In the genomic region with DNA sequence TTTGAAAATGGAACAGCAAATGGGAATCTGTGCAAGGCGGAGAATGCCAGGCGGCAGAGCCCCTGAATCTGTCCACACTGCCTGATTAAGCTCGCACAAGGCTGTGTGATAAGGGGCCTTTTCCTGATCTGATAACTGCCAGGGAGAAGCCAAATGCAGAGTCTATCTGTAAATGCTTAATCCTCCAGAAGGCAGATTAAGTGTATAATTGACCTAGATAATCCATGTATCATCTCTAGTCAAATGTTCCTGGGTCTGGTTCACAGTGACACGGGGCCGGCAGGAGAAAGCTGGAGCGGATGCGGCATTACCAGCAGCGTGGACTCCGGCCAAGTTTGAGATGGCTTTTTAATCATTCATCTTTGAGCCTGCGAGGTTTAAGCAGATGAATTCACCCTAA, we compare ENCODE assay signal across 17 mouse cellular contexts. TPM values are rescaled to one million over a fixed set of nuclear protein-coding genes. Genes with fewer than 3 reads are reported as not detected.
DNase-seq lines count a peak whose midpoint lies in the region; ATAC-seq lines count a peak whose summit lies in the region.
"Had no signal": no experiment of that assay in that cellular context is flagged by ENCODE, and none has a peak within 500 bp of the region (broad histone marks: within the 10 kb centered on the region; RNA-seq: fewer than 3 reads in every experiment).

No protein-coding gene starts in this region.

- intact Hi-C loops in left cerebral cortex, postnatal 4 days (cut with DNase I) = no loop called here
- intact Hi-C loops in left cerebral cortex, postnatal 14 days (cut with DNase I) = no loop called here

- H3K4me2 ChIP-seq in forebrain, embryonic 16.5 days (ENCODE audit: low read length) = no peak overlapping the region
- H3K4me2 ChIP-seq in forebrain, embryonic 11.5 days (ENCODE audit: low read depth, low read length, severe bottlenecking) = no peak overlapping the region
- H3K4me2 ChIP-seq: embryonic facial prominence, embryonic 12.5 days had no signal

- H3K27me3 ChIP-seq in forebrain, embryonic 16.5 days (replicated peaks; ENCODE audit: control insufficient read depth, insufficient read depth, low read length) = 0 out of 2 replicates have a peak, but pooled peaks cover 3% of the 10 kb centered on the region
- H3K27me3 ChIP-seq in forebrain, embryonic 11.5 days (ENCODE audit: control insufficient read depth, insufficient read depth, low read length) = peaks cover 4% of the 10 kb centered on the region; the same call in 1 of the 2 replicates
- H3K27me3 ChIP-seq: embryonic facial prominence, embryonic 12.5 days had no signal

- WGBS in forebrain, embryonic 16.5 days = 51% methylated on average over 10 of the region's 10 CpGs
- 72% methylated on average over 10 of the region's 10 CpGs for WGBS in forebrain, embryonic 11.5 days

- no peak overlapping the region for H3K4me3 ChIP-seq in forebrain, embryonic 16.5 days (replicated peaks; ENCODE audit: low read length)
- H3K4me3 ChIP-seq in forebrain, embryonic 11.5 days (ENCODE audit: low read depth, low read length) = no peak overlapping the region
- H3K4me3 ChIP-seq: embryonic facial prominence, embryonic 12.5 days had no signal

- H3K36me3 ChIP-seq in forebrain, embryonic 16.5 days (ENCODE audit: control insufficient read depth, insufficient read depth) = no peaks in the 10 kb centered on the region
- H3K36me3 ChIP-seq in forebrain, embryonic 11.5 days (ENCODE audit: control insufficient read depth, insufficient read depth, low read length) = no peaks in the 10 kb centered on the region
- H3K36me3 ChIP-seq: embryonic facial prominence, embryonic 12.5 days; G1E had no signal

- ATAC-seq in forebrain, embryonic 16.5 days = peak; percentile 43; the same call in 1 of the 2 replicates
- no peak for ATAC-seq in forebrain, embryonic 11.5 days (replicated peaks; ENCODE audit: low FRiP score)

- DNase-seq in forebrain, embryonic 11.5 days (ENCODE audit: low spot score) = no peak
- peak; percentile 67 for DNase-seq in left cerebral cortex, postnatal 4 days
- DNase-seq in left cerebral cortex, postnatal 14 days (ENCODE audit: low spot score in 2 of 2) = no peak
- DNase-seq in adrenal gland, postnatal 36 days = peak; percentile 12 to 38
- peak; percentile 79 to 80 for DNase-seq in cerebellum, postnatal 10 days
- no peak for DNase-seq in urinary bladder, postnatal 10 days (ENCODE audit: low spot score)
- DNase-seq in embryo, embryonic 9.5 days (ENCODE audit: extremely low spot score) = no peak
- DNase-seq: right cerebral cortex, postnatal 14 days; thymus, postnatal 25 days had no signal

- H3K9ac ChIP-seq in forebrain, embryonic 16.5 days (replicated peaks; ENCODE audit: low read depth, low read length) = no peak overlapping the region
- no peak overlapping the region for H3K9ac ChIP-seq in forebrain, embryonic 11.5 days (ENCODE audit: low read length)
- H3K9ac ChIP-seq: embryonic facial prominence, embryonic 12.5 days had no signal

- no peaks in the 10 kb centered on the region for H3K9me3 ChIP-seq in forebrain, embryonic 16.5 days (ENCODE audit: control insufficient read depth, low read length)
- H3K9me3 ChIP-seq in forebrain, embryonic 11.5 days (ENCODE audit: control insufficient read depth, low read length) = no peaks in the 10 kb centered on the region
- H3K9me3 ChIP-seq: embryonic facial prominence, embryonic 12.5 days; G1E had no signal

- peaks cover 7% of the 10 kb centered on the region; the same call in 1 of the 2 replicates for H3K4me1 ChIP-seq in forebrain, embryonic 16.5 days (replicated peaks; ENCODE audit: control insufficient read depth, insufficient read depth, low read length)
- H3K4me1 ChIP-seq in forebrain, embryonic 11.5 days (replicated peaks; ENCODE audit: control insufficient read depth, insufficient read depth, low read length) = no peaks in the 10 kb centered on the region; the same call in 1 of the 2 replicates
- H3K4me1 ChIP-seq: embryonic facial prominence, embryonic 12.5 days had no signal

- no peak overlapping the region for H3K27ac ChIP-seq in forebrain, embryonic 16.5 days (ENCODE audit: low read length)
- H3K27ac ChIP-seq in forebrain, embryonic 11.5 days (ENCODE audit: low read depth, low read length) = no peak overlapping the region
- H3K27ac ChIP-seq: embryonic facial prominence, embryonic 12.5 days had no signal

RNA-seq across cellular contexts. Expression of gene Fezf2, which starts 58.6 kb away (rescaled TPM):
- polyA plus RNA-seq in forebrain, embryonic 16.5 days (2015; fragmentation: Nextera tagmentation; extraction: Ambion mirVana) = 85.1 and 93.0 TPM in 2 replicates
- polyA plus RNA-seq in forebrain, embryonic 11.5 days (2014; fragmentation: Nextera tagmentation; extraction: Ambion mirVana) = 47.5 and 51.5 TPM in 2 replicates
- 10 to 100 TPM; 53.3 to 54.3 TPM for total RNA-seq in left cerebral cortex, postnatal 4 days (2021)
- total RNA-seq in left cerebral cortex, postnatal 14 days (2021) = 10 to 100 TPM; 28.8 to 40.9 TPM
- total RNA-seq in adrenal gland, postnatal 36 days (2021) = not detected
- total RNA-seq: granulocyte monocyte progenitor cell, adult 5-6 weeks; liver, adult 2 months had no signal
- polyA plus RNA-seq: C2C12; G1E; large intestine, adult 2 months; liver, adult 2 months; neural tube, embryonic 14.5 days had no signal

Comparison
In these comparisons a context has a peak if more than half of its experiments do, and no peak if none do; other contexts are left out.
1. DNase-seq: peak in left cerebral cortex, postnatal 4 days (single experiment), adrenal gland, postnatal 36 days (2 of 2) and cerebellum, postnatal 10 days (2 of 2); none in forebrain, embryonic 11.5 days (single experiment), left cerebral cortex, postnatal 14 days (0 of 2), urinary bladder, postnatal 10 days (single experiment) and embryo, embryonic 9.5 days (single experiment).
2. RNA of gene Fezf2, which starts 58.6 kb away (total RNA-seq): 53.3 to 54.3 TPM in left cerebral cortex, postnatal 4 days and 28.8 to 40.9 TPM in left cerebral cortex, postnatal 14 days; not detected in adrenal gland, postnatal 36 days; every median in the first group is over 10 times any median in the second.